Comparison of ENCODE assay signal across 24 mouse cellular contexts in genomic region chr9:70801761-70802160, GRCm38 (mm10).
DNase-seq lines count a peak whose midpoint lies in the region; ATAC-seq lines count a peak whose summit lies in the region.
"Had no signal": no experiment of that assay in that cellular context is flagged by ENCODE, and none has a peak within 500 bp of the region (broad histone marks: within the 10 kb centered on the region; RNA-seq: fewer than 3 reads in every experiment).

No protein-coding gene starts in this region.

- H3K9ac ChIP-seq in forebrain, embryonic 14.5 days (ENCODE audit: low read length), result no peak overlapping the region
- no peak overlapping the region for H3K9ac ChIP-seq in heart, embryonic 11.5 days (ENCODE audit: low read depth, low read length)
- H3K9ac ChIP-seq: embryonic facial prominence, embryonic 12.5 days; forebrain, embryonic 12.5 days; forebrain, embryonic 15.5 days; forebrain, postnatal 0 days had no signal

- H3K4me3 ChIP-seq in forebrain, embryonic 10.5 days, result no peak overlapping the region
- H3K4me3 ChIP-seq in forebrain, embryonic 14.5 days (ENCODE audit: low read depth, low read length), result no peak overlapping the region
- H3K4me3 ChIP-seq in heart, embryonic 10.5 days, result no peak overlapping the region
- H3K4me3 ChIP-seq in heart, embryonic 11.5 days (ENCODE audit: low read depth, low read length), result no peak overlapping the region
- H3K4me3 ChIP-seq in megakaryocyte, embryonic 14.5 days (replicated peaks), result peak overlapping the region; percentile 80
- H3K4me3 ChIP-seq: embryonic facial prominence, embryonic 10.5 days; embryonic facial prominence, embryonic 12.5 days; forebrain, embryonic 12.5 days; forebrain, embryonic 15.5 days had no signal

- peaks cover 9% of the 10 kb centered on the region for H3K4me1 ChIP-seq in forebrain, embryonic 10.5 days
- no peaks in the 10 kb centered on the region for H3K4me1 ChIP-seq in forebrain, embryonic 14.5 days (ENCODE audit: control insufficient read depth, insufficient read depth, low read length)
- peaks cover 11% of the 10 kb centered on the region for H3K4me1 ChIP-seq in heart, embryonic 10.5 days
- peaks cover 10% of the 10 kb centered on the region for H3K4me1 ChIP-seq in heart, embryonic 11.5 days (ENCODE audit: control insufficient read depth, insufficient read depth, low read length)
- peaks cover 57% of the 10 kb centered on the region for H3K4me1 ChIP-seq in megakaryocyte, embryonic 14.5 days
- H3K4me1 ChIP-seq: forebrain, embryonic 15.5 days had no signal

- ATAC-seq in forebrain, embryonic 14.5 days, result no peak
- ATAC-seq in heart, embryonic 11.5 days (replicated peaks; ENCODE audit: insufficient number of reproducible peaks, low FRiP score, low TSS enrichment), result no peak
- no peak for ATAC-seq in megakaryocyte, adult 5-6 weeks (ENCODE audit: poor library complexity, severe bottlenecking)
- ATAC-seq: activated CD4-positive, CD25-positive, alpha-beta regulatory T cell, adult 4 months; CD4-positive, CD25-positive, alpha-beta regulatory T cell, adult 4 months; forebrain, embryonic 15.5 days; Patski had no signal

- no peaks in the 10 kb centered on the region for H3K9me3 ChIP-seq in forebrain, embryonic 10.5 days
- no peaks in the 10 kb centered on the region for H3K9me3 ChIP-seq in forebrain, embryonic 14.5 days (replicated peaks; ENCODE audit: control insufficient read depth, low read length)
- no peaks in the 10 kb centered on the region for H3K9me3 ChIP-seq in heart, embryonic 10.5 days
- no peaks in the 10 kb centered on the region for H3K9me3 ChIP-seq in heart, embryonic 11.5 days (replicated peaks; ENCODE audit: control insufficient read depth, low read length)
- no peaks in the 10 kb centered on the region for H3K9me3 ChIP-seq in megakaryocyte, embryonic 14.5 days
- H3K9me3 ChIP-seq: embryonic facial prominence, embryonic 10.5 days; embryonic facial prominence, embryonic 12.5 days; forebrain, embryonic 12.5 days; forebrain, embryonic 15.5 days; G1E had no signal

- H3K27ac ChIP-seq in forebrain, embryonic 10.5 days, result 0 out of 2 replicates have a peak overlapping the region, but pooled peaks have one; percentile 30
- no peak overlapping the region for H3K27ac ChIP-seq in forebrain, embryonic 14.5 days (ENCODE audit: low read depth, low read length)
- H3K27ac ChIP-seq in heart, embryonic 10.5 days, result peak overlapping the region; percentile 30; the same call in 1 of the 2 replicates
- no peak overlapping the region for H3K27ac ChIP-seq in heart, embryonic 11.5 days (ENCODE audit: low read depth, low read length)
- H3K27ac ChIP-seq: embryonic facial prominence, embryonic 10.5 days; embryonic facial prominence, embryonic 12.5 days; forebrain, embryonic 12.5 days; forebrain, embryonic 15.5 days had no signal

- DNase-seq in forebrain, embryonic 10.5 days (ENCODE audit: extremely low spot score, low spot score), result no peak
- DNase-seq in forebrain, embryonic 14.5 days (ENCODE audit: low spot score), result no peak
- peak; percentile 70 for DNase-seq in heart, embryonic 10.5 days (ENCODE audit: low spot score)
- DNase-seq: adrenal gland, adult 8-10 months; adrenal gland, postnatal 14 days; adrenal gland, postnatal 36 days; B cell, adult 2 months; cerebellum, adult 11-12 months; cerebellum, adult 2 months; cerebellum, adult 9-10 months; cerebellum, postnatal 25 days; forebrain, postnatal 0 days had no signal

- 82% methylated on average over 3 of the region's 3 CpGs for WGBS in forebrain, embryonic 10.5 days
- 87% methylated on average over 3 of the region's 3 CpGs for whole genome bisulfite sequencing in forebrain, embryonic 14.5 days
- WGBS in heart, embryonic 10.5 days, result 67% methylated on average over 3 of the region's 3 CpGs
- WGBS in heart, embryonic 11.5 days (ENCODE audit: insufficient replicate concordance), result 65% methylated on average over 3 of the region's 3 CpGs

- H3K36me3 ChIP-seq in forebrain, embryonic 10.5 days (replicated peaks), result no peaks in the 10 kb centered on the region
- no peaks in the 10 kb centered on the region for H3K36me3 ChIP-seq in forebrain, embryonic 14.5 days (ENCODE audit: control insufficient read depth, insufficient read depth, low read length)
- H3K36me3 ChIP-seq in heart, embryonic 10.5 days, result no peaks in the 10 kb centered on the region
- H3K36me3 ChIP-seq in heart, embryonic 11.5 days (ENCODE audit: control insufficient read depth, insufficient read depth, low read length), result no peaks in the 10 kb centered on the region
- H3K36me3 ChIP-seq in megakaryocyte, embryonic 14.5 days (replicated peaks; ENCODE audit: low read length), result peaks cover 4% of the 10 kb centered on the region
- H3K36me3 ChIP-seq: embryonic facial prominence, embryonic 10.5 days; embryonic facial prominence, embryonic 12.5 days; forebrain, embryonic 12.5 days; forebrain, embryonic 15.5 days; G1E had no signal

- no peaks in the 10 kb centered on the region for H3K27me3 ChIP-seq in forebrain, embryonic 10.5 days (ENCODE audit: poor library complexity, severe bottlenecking)
- no peaks in the 10 kb centered on the region for H3K27me3 ChIP-seq in forebrain, embryonic 14.5 days (replicated peaks; ENCODE audit: control insufficient read depth, insufficient read depth, low read length)
- H3K27me3 ChIP-seq in heart, embryonic 10.5 days (ENCODE audit: insufficient read depth, poor library complexity, severe bottlenecking), result no peaks in the 10 kb centered on the region
- H3K27me3 ChIP-seq in heart, embryonic 11.5 days (ENCODE audit: control insufficient read depth, insufficient read depth, low read length), result no peaks in the 10 kb centered on the region
- no peaks in the 10 kb centered on the region for H3K27me3 ChIP-seq in megakaryocyte, embryonic 14.5 days (replicated peaks)
- H3K27me3 ChIP-seq: CH12.LX; embryonic facial prominence, embryonic 12.5 days; forebrain, embryonic 12.5 days; forebrain, embryonic 15.5 days; Patski had no signal

- H3K4me2 ChIP-seq in forebrain, embryonic 14.5 days (ENCODE audit: low read length), result no peak overlapping the region
- H3K4me2 ChIP-seq in heart, embryonic 11.5 days, result no peak overlapping the region
- H3K4me2 ChIP-seq: embryonic facial prominence, embryonic 12.5 days; forebrain, embryonic 12.5 days; forebrain, embryonic 15.5 days had no signal

Comparison
In these comparisons a context has a peak if more than half of its experiments do, and no peak if none do; other contexts are left out.
1. H3K27ac ChIP-seq: peak in forebrain, embryonic 10.5 days (single experiment) and heart, embryonic 10.5 days (single experiment); none in forebrain, embryonic 14.5 days (single experiment) and heart, embryonic 11.5 days (single experiment).